Mouse (Mus musculus) kidney, postnatal 4 days (tissue): ENCODE results near the gene Tmed2.
"Not testable (repeated sequence)": the region's sequence is repeated elsewhere in the genome, so short reads cannot be mapped to it uniquely, and the experiment has no call there.

ENCODE experiments used
- DNase-seq, 2 experiments: peaks; one replicate each; pipeline ENCODE4 v3.0.0; 2021; ENCODE audit warnings: mixed read lengths in 2 of 2

The Tmed2 gene

GRCm38 (mm10) chr5:124540383-124540786, at the start of gene Tmed2:
Gene Tmed2 (plus strand): TSS chr5:124540695.
- peak; percentile 95 to 97 for DNase-seq

- DNase-seq: no peak
Measured at GRCm38 (mm10) chr5:124491732-124492131, 48.8 kb upstream of the Tmed2 start.

- no peak for DNase-seq
Measured at GRCm38 (mm10) chr5:124492618-124493017, 47.9 kb upstream of the Tmed2 start.

- no peak for DNase-seq
Measured at GRCm38 (mm10) chr5:124493455-124493854, 47.0 kb upstream of the Tmed2 start.

DNA sequence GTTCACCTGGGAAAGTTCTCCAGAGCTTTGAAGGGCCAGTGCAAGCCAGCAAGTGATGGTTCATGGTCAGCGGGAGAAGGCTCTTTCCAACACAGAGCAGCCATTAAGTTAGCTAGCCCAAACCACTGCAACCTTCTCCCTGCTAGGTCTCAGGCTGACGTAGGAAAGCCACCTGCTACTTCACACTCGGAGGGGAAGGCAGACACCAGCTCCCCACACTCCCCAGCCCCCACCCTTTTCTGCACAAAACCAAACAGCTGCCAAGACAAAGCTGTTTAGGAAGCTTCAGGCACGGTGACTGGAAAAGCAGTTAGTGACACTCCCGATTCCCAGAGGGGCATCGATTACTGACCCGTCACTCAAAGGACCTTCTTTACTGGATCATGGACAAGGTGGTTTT, 44.9 kb upstream of the Tmed2 start:
- DNase-seq: no peak

DNA sequence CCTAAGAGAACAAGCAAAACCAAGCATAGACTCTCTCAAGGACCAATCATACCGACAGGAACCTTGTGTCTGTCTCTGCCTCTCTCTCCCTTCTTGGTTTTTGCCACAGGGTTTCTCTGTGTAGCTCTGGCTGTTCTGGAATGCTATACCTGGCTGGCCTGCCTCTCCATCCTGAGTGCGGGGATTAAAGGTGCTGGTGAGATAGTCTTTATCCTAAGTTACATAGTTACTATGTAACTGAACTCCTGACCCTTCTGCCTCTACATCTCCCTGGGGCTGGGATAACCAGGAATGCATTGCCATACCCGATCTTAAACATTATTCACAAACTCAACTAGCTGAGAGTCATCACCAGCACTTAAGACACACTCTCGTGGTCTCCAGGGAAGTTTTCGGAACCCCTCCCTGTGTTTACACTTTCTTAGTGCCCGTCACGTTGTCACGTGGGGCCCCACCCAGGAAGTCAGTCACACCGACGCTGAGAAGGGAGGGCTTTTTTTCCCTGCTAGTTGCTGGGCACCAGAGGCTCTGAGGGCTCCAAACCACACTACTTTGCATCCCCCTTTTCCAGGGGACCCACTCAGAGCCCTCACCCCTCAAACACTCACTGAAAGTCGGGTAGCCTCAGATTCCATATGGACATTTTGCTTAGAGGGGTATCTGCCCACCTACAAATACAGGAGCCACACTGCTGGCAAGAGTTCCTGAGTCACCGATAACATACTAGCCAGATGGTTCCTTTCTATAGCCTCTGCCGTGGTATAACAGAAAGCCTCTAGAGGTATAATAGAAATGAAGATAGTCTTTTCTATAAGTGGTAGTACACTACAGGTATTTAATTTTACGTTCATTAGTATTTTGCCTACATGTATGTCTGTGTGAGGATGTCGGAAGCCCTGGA, 43.6 kb upstream of the Tmed2 start:
- no peak for DNase-seq

DNA sequence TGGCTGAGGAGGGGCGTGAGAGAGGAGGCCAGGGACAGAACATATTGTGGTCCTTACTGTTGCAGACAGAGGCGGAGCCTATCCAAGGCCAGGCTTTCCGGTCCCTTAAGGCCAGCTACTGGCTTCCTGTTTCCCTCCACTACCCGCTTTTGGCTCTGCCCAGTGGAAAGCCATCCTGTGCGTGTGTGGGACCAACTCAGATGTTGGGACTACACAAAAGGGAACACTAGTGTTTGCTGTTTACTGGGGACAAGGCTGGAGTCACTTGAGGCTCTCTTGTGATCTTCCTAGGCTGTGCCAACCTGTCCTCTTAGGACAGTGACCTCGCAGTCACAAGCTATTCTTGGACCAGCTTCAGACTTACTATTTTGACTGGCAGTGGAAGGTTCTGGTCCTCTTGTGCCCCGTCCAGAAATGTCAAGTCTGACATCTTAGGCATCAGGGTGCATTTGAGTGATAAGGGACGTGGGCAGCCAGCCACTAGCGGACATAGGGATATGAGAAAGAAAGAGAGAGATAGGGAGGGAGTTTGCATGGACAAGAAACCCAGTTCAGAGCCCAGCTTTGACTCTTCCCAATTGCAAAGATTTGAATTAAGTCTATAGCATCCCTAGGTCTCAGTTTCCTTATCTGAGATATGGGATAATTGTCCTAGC, 42.1 kb upstream of the Tmed2 start:
- peak; percentile 41 to 52 for DNase-seq

DNA sequence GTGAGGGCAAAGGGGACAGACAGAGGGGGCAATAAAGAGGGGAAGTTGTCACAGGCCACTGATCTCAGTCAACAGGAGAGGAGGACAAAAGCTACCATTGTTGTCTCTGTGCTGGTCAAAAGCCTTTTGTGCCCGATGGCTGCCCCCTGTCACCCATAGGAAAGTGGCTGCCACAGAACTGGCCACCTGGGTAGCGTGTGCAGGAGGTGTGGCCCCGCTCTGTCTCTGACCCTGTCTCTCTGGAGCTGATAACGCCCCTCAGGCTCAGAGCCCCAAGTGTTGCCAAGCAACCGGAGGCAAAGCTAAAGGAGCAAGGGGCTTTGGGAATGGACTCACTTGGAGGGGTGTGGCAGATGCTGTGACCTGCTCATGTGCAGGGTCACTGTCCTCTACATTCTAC, 41.5 kb upstream of the Tmed2 start:
- no peak for DNase-seq

GRCm38 (mm10) chr5:124500037-124500436, 40.5 kb upstream of the Tmed2 start:
- DNase-seq: not testable (repeated sequence)

DNA sequence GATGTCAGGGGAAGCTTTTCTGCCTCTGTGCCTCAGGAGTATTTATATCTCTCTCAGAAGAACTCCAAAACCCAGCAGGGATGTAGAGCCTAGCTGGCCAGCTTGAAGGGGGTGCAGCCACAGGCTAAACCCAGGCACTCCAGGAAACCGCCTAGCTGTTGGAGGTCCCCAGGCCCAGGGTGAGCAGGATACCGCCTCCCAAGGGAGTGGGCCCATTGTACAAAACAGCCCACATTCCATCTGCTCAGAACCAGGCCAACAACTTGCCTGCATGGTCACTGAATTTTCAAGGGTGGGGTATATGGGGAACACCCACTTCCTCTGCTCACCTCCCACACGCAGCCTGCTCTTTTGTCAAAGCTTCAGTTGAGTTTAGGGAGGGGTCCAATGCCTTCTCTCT, 39.9 kb upstream of the Tmed2 start:
- no peak for DNase-seq

DNA sequence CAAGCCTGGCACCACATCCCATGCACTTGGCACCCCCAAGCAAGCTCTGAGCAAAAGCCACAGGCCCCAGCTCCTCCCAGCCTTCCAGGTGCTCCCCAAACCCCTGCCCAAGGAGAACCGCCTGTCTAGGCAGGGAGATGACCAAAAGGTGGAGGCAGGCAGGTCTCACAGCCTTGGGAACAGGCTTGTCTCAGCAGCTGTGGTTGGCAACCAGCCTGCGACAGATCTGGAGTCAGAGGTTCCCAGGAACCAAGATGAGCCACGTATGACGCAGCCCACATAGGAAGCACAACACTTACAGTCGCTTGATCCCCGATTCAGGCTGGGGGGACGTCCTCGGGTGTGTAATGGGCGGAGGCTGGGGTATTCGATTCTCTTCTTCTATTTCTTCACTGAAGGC, 39.0 kb upstream of the Tmed2 start:
- DNase-seq: no peak

DNA sequence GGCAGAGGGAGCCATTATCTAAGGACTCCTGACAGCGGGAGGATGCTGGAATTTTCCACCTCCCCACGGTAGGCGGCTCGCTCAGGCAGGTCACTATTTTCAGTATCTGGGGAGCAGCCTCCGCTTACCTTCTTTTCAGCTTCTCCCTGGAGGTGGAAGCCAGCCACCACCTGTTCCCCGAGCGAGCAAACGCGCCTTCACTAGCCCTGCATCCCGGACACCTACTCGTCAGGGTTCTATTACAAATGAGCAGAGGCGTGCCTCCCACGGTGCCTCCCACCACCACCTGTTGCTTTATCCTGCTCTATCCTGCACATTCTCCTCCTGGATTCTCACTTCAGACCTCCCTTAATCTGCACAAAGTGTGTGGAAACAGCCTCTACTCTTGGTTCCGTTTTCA, 36.8 kb upstream of the Tmed2 start:
- peak in 1 of 2 experiments; percentile 17 for DNase-seq

DNA sequence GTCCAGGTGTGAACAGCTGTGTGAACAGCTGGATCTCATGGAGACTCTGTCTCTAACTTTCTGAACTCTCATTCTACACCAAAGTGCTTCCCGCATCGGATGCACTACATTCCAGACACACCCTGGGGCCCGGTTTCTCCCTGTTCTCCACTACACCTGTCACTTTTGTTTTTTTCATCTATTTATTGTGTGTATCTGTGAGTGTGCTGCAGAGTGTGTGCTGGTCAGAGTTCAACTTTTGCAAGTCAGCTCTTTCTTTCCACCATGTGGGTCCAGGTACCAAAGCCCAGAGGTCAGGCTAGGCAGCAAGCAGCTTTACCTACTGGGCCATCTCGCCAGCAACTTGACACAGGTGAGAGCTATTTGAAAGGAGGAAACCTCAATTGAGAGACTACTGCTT, 35.3 kb upstream of the Tmed2 start:
- no peak for DNase-seq

- DNase-seq: peak in 1 of 2 experiments; percentile 22
Measured at GRCm38 (mm10) chr5:124506731-124507359, 33.6 kb upstream of the Tmed2 start.

DNA sequence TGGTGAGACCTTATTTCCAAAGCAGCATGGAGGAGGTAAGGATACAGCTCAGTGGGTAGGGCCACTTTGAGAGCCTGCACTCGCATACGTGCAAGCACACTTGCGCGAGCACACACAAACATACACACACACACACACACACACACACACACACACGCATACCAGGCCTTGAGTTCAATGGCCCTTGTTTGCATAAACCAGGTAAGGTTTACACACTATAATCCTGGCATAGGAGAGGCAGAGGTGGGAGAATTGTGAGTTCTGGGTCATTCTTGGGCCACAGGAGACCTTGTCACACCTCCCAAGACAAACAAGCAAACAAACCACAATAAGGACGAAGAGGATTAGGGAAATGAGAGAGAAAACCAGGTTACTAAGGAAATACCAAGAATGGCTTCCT, 31.3 kb upstream of the Tmed2 start:
- no peak for DNase-seq

DNA sequence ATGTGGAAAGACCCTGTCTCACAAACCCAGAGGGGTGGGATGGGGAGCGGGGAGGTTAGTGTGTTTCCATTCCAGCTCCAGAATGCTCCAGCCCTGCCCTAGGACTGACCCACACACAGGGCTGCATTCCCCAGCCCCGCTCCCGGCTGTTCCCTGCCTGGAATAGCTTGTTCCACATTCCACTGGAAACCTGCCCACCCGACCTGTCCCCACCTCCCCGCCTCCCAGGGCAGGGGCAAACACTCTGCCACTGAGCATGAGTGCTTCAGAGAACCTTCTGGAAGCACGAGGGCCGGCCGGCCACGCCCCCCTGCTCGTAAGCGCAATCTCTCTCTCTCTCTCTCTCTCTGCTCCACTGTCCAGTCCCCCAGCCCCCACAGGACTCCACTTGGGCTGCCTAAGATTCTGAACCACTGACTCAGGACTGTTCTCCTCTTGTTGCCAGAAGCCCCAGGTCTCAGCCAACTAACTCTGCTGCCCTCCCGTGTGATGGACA, 30.7 kb upstream of the Tmed2 start:
- peak; percentile 65 to 78 for DNase-seq

GRCm38 (mm10) chr5:124510536-124511050, 29.9 kb upstream of the Tmed2 start:
- DNase-seq: no peak

DNA sequence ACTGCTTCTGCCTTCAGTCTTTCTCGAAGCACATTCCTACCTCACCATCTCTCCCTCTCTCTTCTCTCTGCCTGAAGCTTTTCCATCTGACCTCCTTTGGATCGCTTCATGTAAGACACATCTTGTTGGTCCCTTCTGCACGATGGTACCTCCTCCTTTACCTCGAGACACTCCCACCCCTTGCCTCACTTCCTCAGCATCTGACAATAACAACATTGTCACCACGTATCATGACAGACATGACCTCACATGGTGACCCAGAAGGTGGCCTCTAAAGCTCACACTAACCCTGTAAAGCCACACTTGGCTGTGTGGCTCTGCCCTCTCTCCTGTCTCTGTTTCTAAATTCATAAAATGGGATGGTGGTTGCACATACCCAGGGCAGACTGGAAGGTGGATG, 24.7 kb upstream of the Tmed2 start:
- DNase-seq: no peak

DNA sequence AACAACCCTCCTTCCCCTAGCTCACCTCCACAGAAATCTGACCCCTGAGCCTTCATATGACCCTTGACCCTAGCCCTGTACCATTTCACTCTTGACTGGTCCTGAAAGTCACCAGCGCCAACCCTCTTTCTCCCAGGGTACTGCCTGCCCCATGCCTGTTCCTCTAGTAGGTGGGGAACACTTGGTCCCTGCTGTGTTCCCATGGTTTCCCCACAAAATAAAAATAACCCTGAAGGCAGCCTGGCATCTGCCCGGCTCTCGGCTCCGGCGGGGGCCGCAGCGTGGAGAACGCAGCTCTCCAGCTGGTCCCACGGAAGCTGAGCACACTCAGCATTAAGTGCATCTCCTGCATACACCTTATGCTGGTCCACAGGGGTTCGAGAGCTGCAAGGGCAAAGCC, 21.8 kb upstream of the Tmed2 start:
- no peak for DNase-seq

- no peak for DNase-seq
Measured at GRCm38 (mm10) chr5:124521588-124521987, 18.9 kb upstream of the Tmed2 start.

DNA sequence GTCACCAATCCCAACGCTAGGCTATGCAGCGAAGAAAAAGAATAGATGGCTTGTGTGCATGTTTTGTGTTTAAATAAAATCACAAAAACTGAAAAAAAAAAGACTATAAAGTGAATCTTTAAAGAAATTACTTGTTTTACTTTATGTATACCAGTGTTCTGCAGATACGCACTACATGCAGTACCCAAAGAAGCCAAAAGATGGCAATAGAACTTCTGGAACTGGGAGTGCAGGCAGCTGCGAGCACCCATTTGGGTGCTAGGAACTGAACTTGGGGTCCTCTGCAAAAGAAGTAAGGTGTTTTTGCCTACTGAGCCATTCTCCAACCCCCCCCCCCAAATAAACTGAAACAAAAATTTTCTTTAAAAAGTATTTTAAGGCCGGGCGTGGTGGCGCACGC, 17.5 kb upstream of the Tmed2 start:
- DNase-seq: no peak

- DNase-seq: no peak
Measured at GRCm38 (mm10) chr5:124524943-124525342, 15.6 kb upstream of the Tmed2 start.

DNA sequence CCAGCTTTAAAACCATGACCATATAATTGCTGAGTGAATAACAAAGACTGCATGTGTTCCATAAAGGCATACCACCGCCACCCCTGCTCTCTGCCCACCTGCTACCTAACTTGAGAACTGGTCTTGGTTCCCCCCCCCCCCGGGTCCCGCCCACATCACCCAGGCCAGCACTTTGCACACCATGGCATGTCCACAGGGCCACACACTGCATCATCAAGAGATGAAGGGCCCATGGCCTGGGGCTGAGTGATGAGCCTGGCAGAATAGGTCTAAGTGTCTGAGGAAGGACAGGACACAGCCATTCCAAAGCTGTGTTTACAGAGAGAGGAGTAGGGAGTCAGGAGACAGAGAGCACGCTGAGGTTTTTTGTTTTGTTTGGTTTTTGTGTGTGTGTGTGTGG, 12.1 kb upstream of the Tmed2 start:
- DNase-seq: no peak
